Mouse (Mus musculus) right cerebral cortex, postnatal 25 days (tissue): Measurements from ENCODE around the gene Vdac1.
A peak's percentile ranks its signal among the peaks of the same experiment; 100 is the strongest.

Experiments
- DNase-seq: peaks from one replicate; pipeline ENCODE4 v3.0.0; 2022

Vdac1 gene

DNA sequence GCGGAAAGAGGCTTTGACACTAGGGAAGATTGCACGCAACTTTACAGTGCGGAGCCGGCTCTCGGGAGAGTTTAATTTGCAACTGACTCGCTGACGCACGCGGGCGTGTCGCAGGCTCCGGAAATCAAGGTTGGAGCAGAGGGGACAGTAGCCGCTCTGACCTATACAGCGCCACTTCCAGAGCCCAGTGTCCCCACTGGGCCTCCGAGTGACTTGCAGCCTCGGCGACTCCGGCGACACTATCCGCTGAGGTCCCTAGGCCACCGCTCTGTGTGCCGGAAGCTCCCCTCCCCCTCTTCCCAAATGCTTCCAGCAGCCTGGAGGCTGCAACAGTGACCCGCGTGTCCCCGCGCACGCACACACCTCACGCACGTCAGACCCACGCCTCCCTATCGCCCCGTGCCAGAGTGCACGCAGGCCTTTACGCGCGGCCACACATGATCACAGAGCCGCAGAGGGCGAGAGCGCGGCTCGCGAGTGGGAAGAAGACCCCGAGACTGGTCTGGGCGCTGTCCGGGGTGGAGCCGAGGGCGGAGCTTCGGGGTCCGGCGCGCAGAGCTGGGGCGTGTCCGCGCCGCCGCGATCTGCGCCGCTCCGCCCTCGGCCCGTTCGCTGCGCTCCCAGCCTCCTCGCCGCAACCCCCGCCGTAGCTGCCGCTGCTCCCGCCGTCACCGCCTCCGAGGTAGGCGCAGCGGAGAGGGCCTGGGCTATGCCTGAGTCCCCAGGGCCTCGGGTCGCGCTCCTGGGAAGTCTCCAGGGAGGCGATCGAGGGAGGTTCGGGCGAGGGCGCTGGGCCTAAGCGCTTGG, at the start of gene Vdac1:
Gene Vdac1, plus strand, starts transcription at position 390 of the 807 bp plus-strand sequence.
- DNase-seq = peak; percentile 92

DNA sequence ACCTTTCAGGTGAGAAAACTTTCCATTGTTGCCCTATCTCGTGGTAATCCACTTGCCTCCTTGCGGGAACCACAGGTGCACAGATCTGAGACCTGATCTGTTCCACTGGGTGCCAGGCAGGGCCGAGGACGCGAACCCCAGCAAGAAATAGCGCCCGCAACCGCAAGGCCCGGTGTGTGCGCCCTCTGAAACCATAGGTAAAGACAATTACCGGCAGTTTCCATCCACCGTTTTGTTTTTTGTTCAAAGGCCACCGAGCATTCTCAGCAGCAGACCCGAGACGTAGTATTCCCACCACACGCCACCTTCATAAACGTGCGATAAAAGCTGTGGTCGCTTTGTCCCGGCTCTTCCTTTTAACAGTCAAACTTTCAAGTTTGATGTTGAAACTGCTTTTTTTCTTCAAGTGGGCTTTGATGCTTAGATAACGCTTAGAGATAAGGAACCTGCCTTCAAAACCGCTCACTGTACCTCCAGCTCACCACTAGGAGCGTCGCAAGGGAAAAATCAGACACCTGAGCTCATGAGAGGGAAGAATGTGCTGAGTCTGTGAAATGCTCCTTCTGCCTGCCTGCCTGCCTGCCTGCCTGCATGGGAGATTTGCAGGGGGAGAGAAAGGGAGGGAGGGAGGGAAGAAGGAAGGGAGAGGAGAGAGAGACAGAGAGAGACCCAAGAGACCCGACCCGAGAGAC, 46.4 kb upstream of the Vdac1 start:
- DNase-seq = no peak

DNA sequence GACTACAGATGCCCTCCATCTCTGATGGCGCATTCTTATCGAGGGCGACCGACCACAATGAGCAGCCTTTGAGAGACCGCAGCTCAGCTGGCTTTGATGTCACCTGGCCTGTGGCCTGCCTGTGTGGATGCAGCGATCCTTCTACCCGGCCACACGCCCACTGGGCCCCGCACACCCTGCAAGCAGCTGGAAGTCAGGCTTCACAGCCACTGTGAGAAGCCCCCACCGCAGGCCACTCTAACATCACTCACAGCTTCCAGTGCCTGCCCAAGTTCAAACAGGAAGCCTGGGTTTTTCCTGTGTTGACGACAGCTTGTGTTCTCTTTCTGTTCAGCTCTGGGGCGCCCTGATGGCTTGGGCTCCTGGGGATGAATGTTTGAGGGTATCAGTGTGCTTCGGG, 42.2 kb upstream of the Vdac1 start:
- no peak for DNase-seq

DNA sequence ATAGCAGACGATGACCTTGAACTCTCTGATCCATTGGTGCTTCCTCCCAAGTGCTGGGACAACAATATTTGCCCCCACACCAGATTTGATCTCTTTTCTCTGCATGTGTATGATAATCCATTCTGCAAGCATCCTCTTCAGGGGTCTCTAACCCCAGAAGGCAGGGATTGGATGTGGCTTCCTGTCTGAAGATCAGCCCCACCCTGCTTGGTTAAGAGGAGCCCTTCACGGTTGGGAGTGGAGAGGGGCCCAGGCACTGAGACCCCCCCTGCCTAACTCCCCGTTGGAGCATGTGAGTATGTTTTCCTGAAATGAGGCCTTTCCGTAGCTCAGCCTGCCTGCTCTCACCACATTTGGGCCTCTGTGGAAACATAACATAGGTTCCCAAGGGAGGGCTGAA, 41.0 kb upstream of the Vdac1 start:
- DNase-seq = no peak

DNA sequence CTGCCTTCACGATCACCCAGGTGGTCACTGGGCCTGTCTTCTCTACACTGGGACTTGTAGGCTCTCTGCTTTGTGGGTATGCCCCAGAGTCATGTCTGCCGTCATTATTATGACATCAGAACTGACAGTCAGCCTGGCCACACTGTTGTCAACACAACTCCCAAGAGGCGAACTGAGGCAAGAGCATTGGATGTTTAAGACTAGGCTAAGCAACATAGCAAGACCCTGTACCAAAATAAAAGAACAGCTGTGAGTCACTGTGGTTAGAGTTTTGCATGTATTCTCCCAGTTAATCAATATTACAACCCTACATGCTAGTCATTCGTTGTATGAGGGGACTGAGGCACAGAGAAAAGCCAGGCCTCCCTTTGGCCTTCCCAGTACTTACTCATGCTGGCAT, 40.1 kb upstream of the Vdac1 start:
- no peak for DNase-seq

DNA sequence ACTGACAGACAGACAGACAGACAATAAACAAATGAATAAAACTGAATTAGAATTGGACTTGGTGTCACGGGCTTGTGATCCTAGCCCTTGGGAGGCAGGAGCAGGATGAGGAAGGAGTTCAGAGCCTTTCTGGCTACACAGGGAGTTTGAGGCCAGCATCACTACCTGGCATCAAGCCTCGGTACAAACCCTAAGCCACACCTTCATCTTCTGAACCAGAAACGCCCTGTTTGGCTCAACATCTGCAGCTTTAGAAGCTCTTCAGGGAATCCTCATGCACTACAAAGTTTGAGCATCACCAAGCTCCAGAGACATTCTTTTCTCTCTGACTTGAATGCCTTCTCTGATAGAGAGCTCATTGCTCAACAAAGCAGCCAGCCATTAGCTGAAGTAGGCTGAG, 39.1 kb upstream of the Vdac1 start:
- no peak for DNase-seq

DNA sequence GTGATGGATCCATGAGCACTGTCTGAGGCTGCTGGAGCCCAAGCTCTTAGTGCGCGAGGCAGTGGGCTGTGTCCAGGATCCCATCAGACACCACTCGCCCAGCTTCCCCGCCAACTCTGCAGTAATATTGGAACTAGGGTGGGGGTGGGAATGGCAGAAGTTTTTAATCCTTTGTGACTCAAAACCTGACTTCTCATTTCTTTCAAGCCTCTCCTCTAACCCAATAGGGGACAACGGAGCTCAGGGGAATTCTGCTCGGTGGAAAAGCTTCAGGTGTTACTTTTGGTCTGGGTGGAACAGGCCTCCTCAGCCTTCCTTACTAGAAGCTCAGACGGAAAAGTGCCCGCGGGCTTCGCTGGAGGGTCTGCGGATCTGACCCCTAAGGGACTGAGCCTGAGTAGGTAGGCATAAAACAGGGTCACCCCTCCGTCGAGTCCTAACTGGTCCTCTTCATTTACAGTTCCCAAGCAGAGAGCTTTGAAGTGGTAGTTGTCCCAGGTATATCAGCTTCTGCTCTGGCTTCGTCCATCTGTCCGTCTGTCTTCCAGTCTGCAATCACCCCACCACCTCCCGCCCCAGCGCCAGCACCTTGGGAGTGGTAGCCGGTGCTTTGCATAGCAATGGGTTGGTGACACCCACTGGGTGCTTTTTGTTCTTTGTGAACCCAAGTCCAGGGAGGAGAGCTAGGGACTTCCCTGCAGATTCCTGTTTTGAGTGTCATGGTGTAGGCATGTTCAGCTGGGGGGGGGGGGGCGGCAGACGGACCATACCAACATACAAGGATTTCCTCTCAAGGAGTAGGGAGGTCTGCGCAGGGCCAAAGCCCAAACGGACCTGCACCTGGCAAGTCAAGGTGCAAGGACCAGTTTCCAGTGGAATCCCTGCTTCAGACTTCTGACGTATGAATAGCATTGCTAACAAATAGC, 36.0 kb upstream of the Vdac1 start:
- DNase-seq = no peak

DNA sequence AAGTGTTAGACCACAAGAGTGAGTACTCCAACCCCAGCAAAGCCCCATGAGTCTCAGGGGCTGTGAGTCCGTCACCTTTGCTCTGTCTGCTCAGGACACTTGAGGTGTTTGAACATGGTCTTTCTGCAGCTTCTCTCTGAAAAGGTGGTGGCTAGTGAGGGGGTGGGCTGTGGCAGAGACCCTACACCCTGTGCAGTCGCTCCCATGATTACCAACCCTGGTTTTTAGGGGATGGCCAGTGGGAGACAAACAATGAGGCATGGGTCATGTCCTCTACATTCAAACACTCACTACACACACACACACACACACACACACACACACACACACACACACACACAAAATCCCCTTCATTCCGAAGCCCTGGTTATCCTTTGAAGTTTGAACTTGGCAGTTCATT, 33.3 kb upstream of the Vdac1 start:
- DNase-seq = no peak

DNA sequence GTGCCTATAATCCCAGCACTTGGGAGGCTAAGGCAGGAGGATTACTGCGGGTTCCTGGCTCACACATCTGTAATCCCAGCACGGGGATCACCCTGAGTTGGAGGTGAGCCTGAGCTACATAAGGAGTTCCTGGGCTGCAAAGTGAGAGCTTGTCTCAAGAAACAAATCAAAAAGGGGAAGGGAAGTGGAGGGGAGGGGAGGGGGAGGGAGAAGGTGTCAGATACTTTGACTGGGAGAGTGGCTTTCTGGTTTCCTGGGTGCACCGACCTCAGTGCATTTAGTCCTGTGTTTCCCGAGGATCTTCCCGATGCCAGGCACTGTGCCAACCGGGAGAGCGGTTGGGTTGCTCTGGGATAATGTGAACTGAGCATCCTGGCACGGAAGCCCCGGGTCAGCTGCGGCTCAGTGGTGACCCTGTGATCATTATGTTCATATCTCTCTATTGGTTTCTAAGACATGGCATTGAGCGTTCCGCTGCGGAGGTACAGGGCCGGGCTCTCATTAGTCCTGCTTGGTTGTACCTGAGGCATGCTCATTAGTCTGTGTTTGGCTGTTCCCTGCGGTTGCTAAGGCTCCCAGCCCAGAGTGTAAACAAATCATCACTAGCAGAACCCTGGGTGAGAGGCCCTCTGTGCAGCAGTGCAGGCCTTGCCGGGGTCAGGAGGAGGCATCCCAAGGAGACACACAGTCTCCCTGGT, 28.1 kb upstream of the Vdac1 start:
- no peak for DNase-seq

DNA sequence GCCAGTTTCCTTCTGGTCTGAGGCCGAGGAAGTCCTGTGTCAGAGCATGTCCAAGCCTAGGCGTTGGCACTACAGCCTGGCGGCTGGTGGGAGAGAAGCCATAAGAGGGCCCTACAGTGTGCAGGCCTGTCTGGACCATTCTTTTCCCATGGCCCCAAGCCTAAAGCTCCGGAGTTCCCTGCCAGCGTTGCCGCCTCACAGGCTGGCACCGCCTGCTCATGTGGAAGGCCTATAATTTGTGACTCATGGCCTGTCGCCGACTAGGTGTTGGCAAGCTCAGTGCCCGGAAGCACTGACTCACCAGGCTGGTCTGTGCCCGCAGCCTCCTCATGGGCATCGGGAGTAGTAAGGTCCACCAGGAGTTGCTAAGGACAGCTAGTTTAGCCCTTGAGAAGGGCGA, 27.0 kb upstream of the Vdac1 start:
- peak; percentile 60 for DNase-seq

DNA sequence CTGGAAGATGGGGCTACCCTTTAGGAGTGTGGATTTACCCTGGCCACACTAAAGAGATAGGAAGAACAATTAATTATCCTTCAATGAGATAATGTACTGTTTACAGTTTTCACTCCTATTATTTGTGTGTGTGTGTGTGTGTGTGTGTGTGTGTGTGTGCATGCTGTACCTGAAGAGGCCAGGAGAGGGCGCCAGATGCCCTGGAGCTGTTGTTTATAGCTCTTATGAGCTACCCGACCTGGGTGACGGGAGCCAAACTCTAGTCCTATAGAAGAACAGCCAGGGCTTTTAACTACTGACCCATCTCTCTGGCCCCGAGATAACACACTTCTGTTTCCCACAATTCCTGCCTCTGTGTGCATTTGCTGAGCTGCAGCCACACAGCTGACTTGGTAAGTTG, 25.4 kb upstream of the Vdac1 start:
- DNase-seq = no peak

DNA sequence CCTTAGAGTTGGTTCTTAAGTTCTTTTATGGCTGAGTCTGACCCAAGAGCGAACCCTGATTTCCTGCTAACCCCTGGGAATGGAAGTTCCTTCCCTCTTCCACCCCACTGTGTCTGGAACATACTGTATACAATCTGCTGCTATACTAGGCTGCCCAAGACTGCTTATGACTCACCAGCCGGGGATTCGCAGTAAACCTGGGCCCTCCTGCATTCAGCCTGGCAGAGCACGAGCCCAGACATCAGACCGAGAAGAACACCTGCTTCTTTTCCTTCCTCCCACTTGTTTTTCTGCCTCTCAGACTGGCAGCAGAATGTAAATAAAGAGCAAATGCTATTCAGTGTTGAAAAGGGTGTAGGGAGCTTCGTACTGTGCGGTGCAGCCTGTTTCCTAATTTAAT, 24.7 kb upstream of the Vdac1 start:
- peak; percentile 72 for DNase-seq

DNA sequence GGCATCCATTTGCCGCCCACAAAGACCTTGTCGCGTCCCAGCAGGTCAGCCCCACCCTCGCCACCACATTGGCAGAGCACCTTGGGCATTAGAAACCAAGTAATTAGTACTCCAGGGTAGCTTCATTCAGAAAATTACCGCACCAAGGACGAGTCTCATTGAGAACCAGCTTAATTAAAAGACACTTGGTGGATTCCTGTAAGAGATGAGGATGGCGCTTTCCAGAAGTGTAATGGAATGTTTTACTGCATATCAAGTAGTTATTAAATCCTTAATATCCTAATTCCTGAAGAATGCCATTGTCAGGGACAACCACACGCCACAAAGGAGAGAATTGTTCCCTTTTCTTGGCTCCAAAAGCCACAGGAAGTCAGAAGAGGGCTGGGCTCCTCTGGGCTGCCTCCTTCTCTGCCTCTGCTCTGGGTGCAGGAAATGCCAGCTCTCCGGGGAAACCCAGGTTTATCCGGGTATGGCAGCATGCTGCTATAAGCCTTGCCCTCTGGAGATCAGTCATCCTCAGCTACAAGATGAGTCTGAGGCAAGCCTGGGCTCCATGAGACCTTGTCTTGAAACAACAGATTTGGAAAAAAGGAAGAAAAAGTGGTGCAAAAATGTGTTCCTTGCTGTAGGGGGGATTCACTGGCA, 22.9 kb upstream of the Vdac1 start:
- no peak for DNase-seq

DNA sequence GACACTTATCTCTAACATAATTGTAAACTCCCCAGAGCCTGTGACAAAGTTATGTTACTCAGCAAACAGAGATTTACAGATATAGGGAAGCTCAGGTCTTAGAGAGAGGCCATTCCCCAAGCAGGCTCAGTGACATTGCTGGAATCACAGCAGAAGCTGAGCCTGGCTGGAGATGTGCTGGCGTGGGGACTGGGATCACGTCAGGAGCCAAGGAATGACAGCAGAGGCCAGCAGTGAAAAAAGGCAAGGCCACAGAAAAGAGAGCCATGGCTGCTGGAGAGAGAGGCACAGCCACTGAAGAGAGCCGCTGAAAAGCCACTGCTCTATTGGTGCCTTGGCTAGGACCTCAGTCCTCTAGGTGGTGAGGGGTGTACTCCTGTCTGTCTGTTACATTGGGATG, 22.3 kb upstream of the Vdac1 start:
- DNase-seq = no peak

DNA sequence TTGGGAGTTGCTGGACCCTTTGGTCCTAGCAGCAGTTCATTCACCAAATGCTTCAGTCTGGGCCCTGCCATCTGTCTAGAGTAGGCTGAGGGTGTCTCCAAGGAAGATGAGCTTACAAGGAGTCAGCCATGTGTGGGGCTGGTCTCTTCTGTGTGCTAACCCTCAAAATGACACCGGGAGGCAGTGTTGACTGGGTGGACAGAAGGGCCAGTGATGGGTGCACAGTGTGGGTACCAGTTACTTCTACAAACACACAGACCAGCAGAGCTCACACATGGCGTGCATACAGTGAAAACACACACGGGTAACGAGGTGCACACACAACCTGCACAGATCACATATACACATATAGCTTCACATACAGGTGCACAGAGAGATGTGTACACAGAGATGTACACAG, 21.6 kb upstream of the Vdac1 start:
- DNase-seq = no peak

DNA sequence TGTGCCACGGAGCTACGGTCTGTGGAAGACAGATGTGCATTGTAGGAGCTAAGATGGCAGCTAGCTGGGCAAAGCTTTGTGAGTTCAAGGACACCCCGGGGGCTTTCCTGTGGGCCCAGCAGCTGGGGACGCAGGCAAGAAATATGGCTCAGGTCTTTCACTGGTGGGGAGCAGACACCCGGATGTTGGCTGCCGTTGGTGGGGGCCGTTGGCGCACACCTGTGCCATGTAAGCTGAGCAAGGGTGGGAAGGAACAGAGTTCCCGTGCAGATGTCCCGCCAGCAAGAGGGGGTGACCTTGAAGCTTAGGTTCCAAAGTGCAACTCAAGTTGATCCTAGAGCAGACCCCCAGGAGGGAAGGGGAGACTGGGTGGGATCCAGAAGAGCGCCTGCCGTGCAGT, 21.1 kb upstream of the Vdac1 start:
- DNase-seq = no peak

DNA sequence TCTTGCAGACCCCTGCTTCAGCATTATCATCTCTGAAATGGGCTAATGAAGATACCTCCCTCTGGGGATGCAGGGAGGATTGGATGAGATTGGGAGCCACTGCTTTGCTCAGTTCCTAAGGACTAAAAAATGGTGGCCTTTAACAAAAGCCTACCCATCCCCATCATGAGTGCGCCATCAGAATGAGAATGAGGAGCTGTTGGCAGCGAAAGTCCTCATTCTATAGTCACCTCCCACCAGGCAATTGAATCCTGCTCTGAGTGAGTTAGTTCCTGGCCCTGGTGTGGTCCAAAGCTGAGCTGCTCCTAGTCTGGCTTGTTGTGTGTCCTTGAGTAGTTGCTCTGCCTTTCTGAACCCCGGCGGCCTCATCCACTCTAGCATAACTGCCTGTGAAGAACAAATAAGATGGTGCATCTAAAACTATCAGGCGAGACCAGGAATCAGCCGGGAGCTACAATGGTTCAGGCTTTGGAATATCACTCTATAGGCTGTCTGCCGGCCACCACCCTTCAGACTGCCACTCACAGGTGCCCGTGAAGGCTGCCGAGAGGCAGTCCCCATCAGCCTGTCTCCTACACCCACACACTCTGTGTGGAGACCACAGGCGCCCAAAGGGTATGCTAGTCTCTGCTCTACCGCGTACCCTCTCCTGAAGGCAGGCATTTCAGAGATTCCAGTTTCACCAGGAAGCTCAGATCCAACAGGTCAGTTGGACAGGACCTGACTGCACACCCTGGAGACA, 20.4 kb upstream of the Vdac1 start:
- no peak for DNase-seq

DNA sequence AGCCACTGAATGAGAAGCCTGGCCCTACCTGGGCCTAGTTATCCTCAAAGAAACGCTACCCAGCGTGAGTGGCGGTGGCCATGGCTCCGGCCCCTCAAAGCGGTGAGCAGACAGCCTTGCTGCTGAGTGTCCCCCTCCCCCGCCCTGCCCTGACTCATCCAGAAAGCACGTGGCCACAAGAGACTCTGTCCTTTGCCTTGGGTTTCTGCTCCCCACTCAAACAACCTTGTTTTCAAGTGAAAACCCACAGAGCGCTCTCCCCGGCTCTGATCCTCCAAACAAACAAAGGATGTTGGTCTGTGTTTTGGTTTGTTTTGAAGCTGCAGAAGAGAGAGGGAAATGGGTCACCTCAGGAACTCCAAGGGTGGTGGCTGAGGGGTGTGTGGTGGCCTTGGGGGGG, 19.7 kb upstream of the Vdac1 start:
- no peak for DNase-seq

DNA sequence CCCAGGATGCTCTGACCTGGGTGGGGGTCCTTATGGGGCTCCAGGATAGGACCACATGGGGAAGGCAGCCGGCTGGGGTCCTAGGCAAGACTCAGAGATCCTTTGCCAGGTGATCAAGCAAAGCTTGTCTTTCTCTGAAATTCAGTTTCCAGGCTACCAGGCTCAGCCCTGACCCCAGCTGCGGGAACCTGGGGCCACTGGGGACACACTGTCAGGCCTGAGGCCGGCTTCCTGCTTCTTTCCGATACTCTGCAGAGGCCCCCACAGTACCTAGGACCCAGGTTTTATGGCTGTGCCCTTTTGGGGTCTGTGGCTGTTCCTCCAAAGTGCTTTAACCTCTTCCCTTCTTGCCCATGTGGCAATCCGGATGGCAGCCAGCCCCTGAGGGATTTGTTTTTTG, 19.2 kb upstream of the Vdac1 start:
- no peak for DNase-seq

DNA sequence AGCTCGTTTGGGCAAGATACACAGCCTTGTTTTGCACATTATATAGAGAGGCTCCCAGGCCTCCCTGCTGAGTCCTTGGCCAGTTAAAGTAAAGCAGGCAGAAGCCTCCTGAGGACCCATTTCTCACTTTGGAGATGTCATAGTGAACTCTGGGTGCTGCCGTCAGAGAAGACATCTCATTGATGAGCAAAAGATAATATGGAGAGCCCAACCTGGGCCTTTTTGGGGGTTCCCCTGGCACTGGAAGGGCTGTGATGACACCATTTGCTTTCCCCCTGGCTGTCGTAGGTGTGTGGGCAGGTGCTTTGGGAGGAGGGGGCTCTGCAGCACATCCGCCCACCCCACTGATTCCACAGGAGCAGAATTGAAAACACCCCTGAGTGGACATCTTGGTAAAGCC, 18.4 kb upstream of the Vdac1 start:
- DNase-seq = no peak

DNA sequence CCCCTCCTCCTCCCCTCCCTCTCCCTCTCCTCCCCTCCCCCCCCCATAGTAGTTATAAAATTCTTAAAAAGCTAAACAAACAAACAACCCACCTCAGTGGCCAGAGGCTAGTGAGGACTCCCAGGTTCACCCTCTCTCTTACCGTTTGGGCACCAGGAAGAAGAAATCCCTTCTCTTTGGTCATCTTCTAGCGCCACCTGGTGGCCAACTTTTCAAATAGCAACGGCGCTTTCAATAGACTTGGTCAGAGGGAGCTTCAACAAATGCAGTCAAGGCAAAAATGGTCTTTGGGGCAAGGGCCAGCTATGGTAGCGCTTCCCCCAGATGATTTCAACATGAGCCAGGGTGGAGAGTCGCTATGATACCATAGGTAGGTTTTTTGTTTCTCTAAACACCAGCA, 17.5 kb upstream of the Vdac1 start:
- peak; percentile 74 for DNase-seq
